Mouse (Mus musculus) embryonic facial prominence, embryonic 10.5 days (tissue): Measurements from ENCODE around the gene Tmem135. TPM values are rescaled to one million over a fixed set of nuclear protein-coding genes. Genes with fewer than 3 reads are reported as not detected.

Source experiments
- DNase-seq: peaks from one replicate; pipeline ENCODE4 v3.0.0-alpha.2; 2017; ENCODE audit warnings: low spot score
- H3K27ac ChIP-seq: fragments of 300-500 bp; sonication (generic); replicated peaks from 2 replicates; pipeline ENCODE4 v1.5.1; 2016; ENCODE audit warnings: mild to moderate bottlenecking
- H3K27me3 ChIP-seq: fragments of 300-500 bp; sonication (generic); replicated peaks from 2 replicates; pipeline ENCODE4 v1.6.1; 2016; ENCODE audit warnings: low read depth, mild to moderate bottlenecking; ENCODE audit not compliant: poor library complexity, severe bottlenecking
- H3K36me3 ChIP-seq: fragments of 300-500 bp; sonication (generic); replicated peaks from 2 replicates; pipeline ENCODE4 v1.6.1; 2016; ENCODE audit warnings: mild to moderate bottlenecking, moderate library complexity
- H3K4me1 ChIP-seq: fragments of 300-500 bp; sonication (generic); 2 replicates; pipeline ENCODE4 v1.6.1; 2016
- H3K4me3 ChIP-seq: fragments of 300-500 bp; sonication (generic); 2 replicates; pipeline ENCODE4 v1.5.1; 2016; ENCODE audit warnings: mild to moderate bottlenecking, moderate library complexity
- H3K9me3 ChIP-seq: fragments of 300-500 bp; sonication (generic); 2 replicates; pipeline ENCODE4 v1.6.1; 2016; ENCODE audit warnings: mild to moderate bottlenecking
- WGBS: fragments of 180-500 bp; shearing (Covaris S2); methylation state at CpG from one replicate; pipeline ENCODE4 v1.1.7; 2016; 5-methylcytosine and 5-hydroxymethylcytosine counted together
- polyA plus RNA-seq: library from polyadenylated mRNA; unstranded; fragments of >200 nt; fragmentation: Nextera tagmentation; extraction: Ambion mirVana; gene quantifications from 2 replicates; pipeline ENCODE4 v1.2.1, GENCODE M21; 2016

Gene Tmem135
- polyA plus RNA-seq, 1 experiment from 2014 or later = 18.0 TPM

- no peaks in the 10 kb centered on the region for H3K27me3 ChIP-seq
- H3K27ac ChIP-seq = no peak overlapping the region
- no peaks in the 10 kb centered on the region for H3K36me3 ChIP-seq
- no peak for DNase-seq
- 83% methylated on average over 4 of the region's 4 CpGs for WGBS
- peaks cover 17% of the 10 kb centered on the region for H3K4me1 ChIP-seq
- no peak overlapping the region for H3K4me3 ChIP-seq
- H3K9me3 ChIP-seq = no peaks in the 10 kb centered on the region
Observed at GRCm38 (mm10) chr7:89251880-89252453, 152.1 kb downstream of the Tmem135 start.

- Histone ChIP-seq H3K27me3 (no peaks in the 10 kb centered on the region), H3K4me1 (peaks cover 15% of the 10 kb centered on the region), H3K9me3 (no peaks in the 10 kb centered on the region), H3K4me3 (no peak overlapping the region), H3K27ac (no peak overlapping the region), H3K36me3 (no peaks in the 10 kb centered on the region)
- WGBS = 50% methylated on average over 7 of the region's 7 CpGs
- DNase-seq = no peak
Observed at GRCm38 (mm10) chr7:89248135-89248850, 155.7 kb downstream of the Tmem135 start.

DNA sequence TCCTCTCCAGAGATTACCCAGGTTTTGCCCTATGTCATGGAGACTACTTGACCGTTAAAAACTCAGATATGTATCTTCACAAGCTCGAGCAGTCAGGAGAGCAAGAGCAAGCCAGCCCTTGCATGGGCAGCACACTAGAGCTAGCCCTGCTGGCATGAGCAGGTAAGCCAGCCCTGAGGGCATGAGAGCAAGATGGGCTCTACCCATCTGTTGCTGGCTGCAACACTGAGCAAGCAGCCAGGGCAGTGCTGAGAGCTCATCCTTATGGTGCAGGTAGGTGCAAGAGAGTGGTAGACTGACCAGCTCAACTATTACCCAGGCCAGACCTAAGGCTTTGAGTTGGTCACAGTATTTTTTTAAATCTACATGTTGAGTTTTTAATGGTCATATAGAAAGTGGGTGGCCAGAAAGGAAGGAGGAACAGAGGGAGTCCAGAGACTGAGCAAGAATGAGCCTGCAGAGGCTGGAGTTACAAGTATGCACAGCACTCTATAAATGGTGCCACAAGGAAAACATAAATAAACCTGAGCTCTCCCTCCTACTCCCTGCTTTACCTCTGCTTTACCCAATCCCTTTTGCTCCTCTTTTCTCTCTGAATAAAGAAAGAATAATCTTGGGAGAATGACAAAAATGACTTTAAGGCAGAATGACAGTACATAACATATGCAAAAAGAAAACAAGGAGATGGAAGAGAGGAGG lies 156.9 kb downstream of the Tmem135 start:
- H3K36me3 ChIP-seq = no peaks in the 10 kb centered on the region
- DNase-seq = no peak
- peaks cover 15% of the 10 kb centered on the region for H3K4me1 ChIP-seq
- H3K9me3 ChIP-seq = no peaks in the 10 kb centered on the region
- H3K4me3 ChIP-seq = no peak overlapping the region
- H3K27ac ChIP-seq = no peak overlapping the region
- WGBS = 96% methylated on average over 2 of the region's 2 CpGs
- no peaks in the 10 kb centered on the region for H3K27me3 ChIP-seq

DNA sequence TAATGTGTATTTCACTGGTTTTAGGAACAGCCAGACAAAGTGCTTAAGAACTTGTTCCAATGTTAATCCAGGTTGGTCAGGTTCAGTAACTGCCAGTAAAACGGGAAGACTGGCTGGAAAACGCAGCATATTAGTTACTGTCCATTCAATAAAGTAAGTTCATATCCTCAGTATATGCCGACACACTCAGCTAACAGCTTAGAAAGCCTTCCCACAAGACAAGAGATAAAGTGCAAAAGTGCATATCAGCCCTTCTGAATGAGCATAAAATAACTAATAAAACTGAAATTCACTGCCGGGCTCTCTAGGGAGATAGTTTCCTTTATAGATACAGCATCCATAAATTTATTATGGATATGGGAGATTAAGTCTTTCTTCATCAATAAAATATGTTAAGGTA lies 161.5 kb downstream of the Tmem135 start:
- Histone ChIP-seq H3K9me3 (no peaks in the 10 kb centered on the region), H3K27me3 (no peaks in the 10 kb centered on the region), H3K27ac (no peak overlapping the region), H3K36me3 (peaks cover 6% of the 10 kb centered on the region), H3K4me1 (peaks cover 5% of the 10 kb centered on the region), H3K4me3 (no peak overlapping the region)
- DNase-seq = no peak
- WGBS = 90% methylated on average over 4 of the region's 4 CpGs

DNA sequence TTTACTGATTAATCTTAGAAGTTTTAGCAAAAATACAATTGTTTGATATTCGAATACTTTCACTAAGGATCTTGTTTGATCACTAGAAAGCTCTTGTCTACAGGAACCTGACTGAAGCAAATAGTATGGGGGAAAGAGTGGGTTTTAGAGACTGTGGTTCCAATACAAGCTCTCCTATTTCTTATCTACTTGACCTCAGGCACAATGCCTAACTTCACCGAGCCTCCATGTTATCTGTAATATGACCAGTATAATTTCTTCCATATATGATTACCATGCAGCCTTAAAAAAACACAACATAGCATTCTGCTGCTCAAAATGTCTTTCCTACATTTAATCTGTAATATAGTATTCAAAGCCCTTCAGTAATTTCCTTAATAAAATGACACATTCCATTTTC lies 161.9 kb downstream of the Tmem135 start:
- Histone ChIP-seq H3K36me3 (peaks cover 6% of the 10 kb centered on the region), H3K27ac (no peak overlapping the region), H3K9me3 (no peaks in the 10 kb centered on the region), H3K4me1 (0 out of 2 replicates have a peak, but pooled peaks cover under 1% of the 10 kb centered on the region), H3K4me3 (no peak overlapping the region), H3K27me3 (no peaks in the 10 kb centered on the region)
- WGBS = 73% methylated on average over 2 of the region's 2 CpGs
- DNase-seq = no peak

GRCm38 (mm10) chr7:89239592-89239991 lies 164.4 kb downstream of the Tmem135 start:
- Histone ChIP-seq H3K27me3 (no peaks in the 10 kb centered on the region), H3K4me3 (no peak overlapping the region), H3K9me3 (no peaks in the 10 kb centered on the region), H3K27ac (no peak overlapping the region), H3K36me3 (peaks cover 6% of the 10 kb centered on the region), H3K4me1 (peaks cover 10% of the 10 kb centered on the region; the same call in 1 of the 2 replicates)
- 86% methylated on average over 4 of the region's 4 CpGs for WGBS
- no peak for DNase-seq

GRCm38 (mm10) chr7:89236592-89236991 lies 167.4 kb downstream of the Tmem135 start:
- no peak overlapping the region for H3K27ac ChIP-seq
- H3K27me3 ChIP-seq = no peaks in the 10 kb centered on the region
- H3K4me1 ChIP-seq = peaks cover 10% of the 10 kb centered on the region; the same call in 1 of the 2 replicates
- H3K36me3 ChIP-seq = peaks cover 6% of the 10 kb centered on the region
- 73% methylated on average over 2 of the region's 2 CpGs for WGBS
- H3K9me3 ChIP-seq = no peaks in the 10 kb centered on the region
- no peak overlapping the region for H3K4me3 ChIP-seq
- DNase-seq = no peak

GRCm38 (mm10) chr7:89235974-89236507 lies 168.0 kb downstream of the Tmem135 start:
- no peak overlapping the region for H3K27ac ChIP-seq
- WGBS = 60% methylated on average over 4 of the region's 4 CpGs
- no peak for DNase-seq
- H3K4me3 ChIP-seq = no peak overlapping the region
- H3K27me3 ChIP-seq = no peaks in the 10 kb centered on the region
- peaks cover 6% of the 10 kb centered on the region for H3K36me3 ChIP-seq
- peaks cover 10% of the 10 kb centered on the region; the same call in 1 of the 2 replicates for H3K4me1 ChIP-seq
- no peaks in the 10 kb centered on the region for H3K9me3 ChIP-seq

DNA sequence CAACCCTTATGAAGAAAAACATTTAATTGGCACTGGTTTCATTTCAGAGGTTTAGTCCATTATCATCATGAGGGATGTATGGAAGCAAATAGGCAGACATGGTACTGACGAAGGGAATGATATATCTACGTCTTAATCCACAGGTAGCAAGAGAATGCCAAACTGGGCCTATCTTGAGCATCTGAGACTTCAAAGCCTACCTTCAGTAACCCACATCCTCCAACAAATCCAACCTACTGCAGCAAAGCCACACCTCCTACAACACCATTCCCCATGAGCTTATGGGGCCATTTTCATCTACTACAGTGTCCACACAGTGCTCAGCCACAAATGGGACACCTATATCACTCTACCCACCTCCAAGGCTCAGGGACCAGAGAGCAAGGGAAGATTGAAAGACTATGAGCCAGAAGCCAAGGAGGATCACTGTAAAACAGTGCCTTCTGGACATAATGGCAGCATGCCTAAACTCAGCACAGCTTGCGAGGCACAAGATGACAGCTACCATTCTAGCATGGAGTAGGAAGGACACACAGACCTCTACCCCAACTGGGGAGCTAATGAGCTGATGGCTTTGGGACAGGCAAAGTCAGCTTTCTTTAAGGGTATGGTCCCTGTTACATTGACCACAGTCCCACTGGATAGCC lies 171.4 kb downstream of the Tmem135 start:
- WGBS = 96% methylated on average over 3 of the region's 3 CpGs

DNA sequence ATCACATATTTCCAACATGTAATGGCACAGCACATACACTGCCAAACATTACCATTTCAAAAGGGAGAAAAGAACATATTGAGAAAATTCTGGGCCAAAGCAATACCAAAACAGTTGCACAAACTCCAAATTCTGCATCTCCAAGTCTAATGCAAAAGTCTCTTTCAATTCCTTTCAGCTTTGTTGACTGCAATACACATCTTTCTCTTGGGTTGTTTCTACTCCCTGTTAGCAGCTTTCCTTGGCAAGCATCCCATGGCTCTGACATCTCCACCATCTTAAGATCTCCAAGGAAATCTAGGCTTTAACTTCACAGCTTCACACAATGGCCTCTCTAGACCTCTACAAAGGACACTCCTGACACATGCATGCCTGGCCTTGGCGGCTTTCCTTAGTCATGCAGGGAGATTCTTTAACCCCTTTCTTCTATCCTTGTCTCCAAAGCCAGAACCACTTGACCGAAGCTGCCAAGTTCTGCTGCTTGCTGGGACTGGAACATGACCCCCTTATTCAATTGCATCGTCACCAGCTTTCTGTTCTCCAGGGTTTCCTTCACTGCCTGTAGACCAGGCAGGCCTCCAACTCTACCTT lies 172.7 kb downstream of the Tmem135 start:
- Histone ChIP-seq H3K27me3 (no peaks in the 10 kb centered on the region), H3K36me3 (no peaks in the 10 kb centered on the region), H3K9me3 (no peaks in the 10 kb centered on the region), H3K4me1 (peaks cover 9% of the 10 kb centered on the region; the same call in 1 of the 2 replicates), H3K4me3 (no peak overlapping the region), H3K27ac (no peak overlapping the region)
- DNase-seq = no peak
- WGBS = 89% methylated on average over 3 of the region's 3 CpGs

More for the DNA sequence above, 171.4 kb downstream of the Tmem135 start:
- Histone ChIP-seq H3K27ac (no peak overlapping the region), H3K36me3 (no peaks in the 10 kb centered on the region), H3K9me3 (no peaks in the 10 kb centered on the region), H3K4me1 (peaks cover 10% of the 10 kb centered on the region; the same call in 1 of the 2 replicates), H3K4me3 (no peak overlapping the region), H3K27me3 (no peaks in the 10 kb centered on the region)
- no peak for DNase-seq

GRCm38 (mm10) chr7:89222609-89223008 lies 181.4 kb downstream of the Tmem135 start:
- WGBS = 79% methylated on average over 1 of the region's 1 CpGs
- peaks cover 7% of the 10 kb centered on the region for H3K4me1 ChIP-seq
- no peaks in the 10 kb centered on the region for H3K9me3 ChIP-seq
- no peak for DNase-seq
- no peak overlapping the region for H3K4me3 ChIP-seq
- H3K27ac ChIP-seq = no peak overlapping the region
- H3K27me3 ChIP-seq = no peaks in the 10 kb centered on the region
- H3K36me3 ChIP-seq = no peaks in the 10 kb centered on the region

DNA sequence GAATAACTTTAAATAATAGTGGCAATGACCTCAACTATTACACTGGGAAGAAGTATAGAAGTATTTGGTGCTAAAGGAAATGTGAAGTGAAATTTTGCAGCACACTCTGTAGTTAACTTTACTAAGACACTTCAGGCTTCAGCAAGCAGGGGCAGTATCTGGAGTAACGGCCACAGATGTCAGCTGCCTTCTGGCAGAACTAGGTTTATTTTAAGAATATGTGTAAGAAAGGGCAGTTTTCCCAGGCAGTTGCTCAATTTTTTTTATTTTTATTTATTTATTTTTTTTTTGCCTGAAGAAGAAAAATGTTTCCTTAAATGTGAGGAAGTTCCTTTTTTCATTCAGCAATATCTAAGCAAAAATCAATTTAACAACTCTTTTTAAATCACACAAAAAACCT lies 187.4 kb downstream of the Tmem135 start:
- DNase-seq = no peak
- no peaks in the 10 kb centered on the region for H3K36me3 ChIP-seq
- no peaks in the 10 kb centered on the region for H3K27me3 ChIP-seq
- no peaks in the 10 kb centered on the region for H3K9me3 ChIP-seq
- no peak overlapping the region for H3K27ac ChIP-seq
- WGBS = 60% methylated on average over 1 of the region's 1 CpGs
- peaks cover 35% of the 10 kb centered on the region for H3K4me1 ChIP-seq
- H3K4me3 ChIP-seq = no peak overlapping the region
